Mouse (Mus musculus) megakaryocyte, embryonic 14.5 days (primary cell): ENCODE results near the gene Celsr2.

Experiments
- FLI1 ChIP-seq: IDR thresholded peaks from 2 replicates; pipeline ENCODE4 v1.6.1; 2012; ENCODE audit warnings: low read length, inconsistent platforms, mixed read lengths
- GATA1 ChIP-seq: IDR thresholded peaks from 3 replicates; pipeline ENCODE4 v1.6.1; 2012; ENCODE audit warnings: mixed read lengths, low read length, inconsistent platforms, borderline replicate concordance

- TF ChIP-seq GATA1, result no peak
- TF ChIP-seq FLI1, result no peak
Measured at GRCm38 (mm10) chr3:108406306-108406885, 9.0 kb downstream of the Celsr2 start.
